Mouse (Mus musculus): ENCODE results near the gene Rcc1l.

Rcc1l gene

DNA sequence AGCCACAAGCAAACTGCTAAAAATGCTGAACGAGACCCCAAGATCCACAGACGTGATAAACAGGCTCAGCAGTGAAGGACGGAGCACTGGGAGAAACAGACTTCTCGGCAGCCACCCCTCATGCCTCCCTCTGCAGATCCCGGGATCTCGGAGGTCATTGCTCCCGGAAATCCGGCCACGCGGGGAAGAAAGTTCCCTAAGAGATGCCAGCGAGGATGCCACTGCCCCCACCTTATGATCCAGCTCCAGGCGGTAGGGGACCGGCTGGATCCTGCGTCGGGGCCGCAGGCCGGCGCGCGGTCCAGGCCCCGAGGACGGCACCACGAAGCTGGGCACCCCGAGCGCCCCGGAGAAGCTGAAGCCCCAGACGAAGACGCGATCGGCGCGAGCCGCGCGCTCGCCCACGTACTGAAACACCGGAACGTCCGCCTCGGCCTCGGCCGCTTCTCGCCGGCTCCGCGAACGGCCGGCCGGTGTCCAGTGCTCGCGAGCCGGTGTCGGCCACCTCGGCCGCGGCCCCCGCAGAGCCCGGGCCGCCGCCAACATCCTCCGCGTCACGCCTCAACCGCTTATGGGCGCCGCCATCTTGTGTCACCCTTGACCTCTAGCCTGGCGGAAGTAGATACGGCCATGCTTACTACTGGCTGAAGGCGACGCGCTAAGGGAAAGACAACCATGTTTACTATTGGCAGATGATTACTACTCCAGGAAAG lies at the start of gene Rcc1l:
Rcc1l (minus strand) TSS at position 606 of the 713 bp plus-strand sequence.
- peak; percentile 96 for DNase-seq (ENCODE audit: low spot score)

DNA sequence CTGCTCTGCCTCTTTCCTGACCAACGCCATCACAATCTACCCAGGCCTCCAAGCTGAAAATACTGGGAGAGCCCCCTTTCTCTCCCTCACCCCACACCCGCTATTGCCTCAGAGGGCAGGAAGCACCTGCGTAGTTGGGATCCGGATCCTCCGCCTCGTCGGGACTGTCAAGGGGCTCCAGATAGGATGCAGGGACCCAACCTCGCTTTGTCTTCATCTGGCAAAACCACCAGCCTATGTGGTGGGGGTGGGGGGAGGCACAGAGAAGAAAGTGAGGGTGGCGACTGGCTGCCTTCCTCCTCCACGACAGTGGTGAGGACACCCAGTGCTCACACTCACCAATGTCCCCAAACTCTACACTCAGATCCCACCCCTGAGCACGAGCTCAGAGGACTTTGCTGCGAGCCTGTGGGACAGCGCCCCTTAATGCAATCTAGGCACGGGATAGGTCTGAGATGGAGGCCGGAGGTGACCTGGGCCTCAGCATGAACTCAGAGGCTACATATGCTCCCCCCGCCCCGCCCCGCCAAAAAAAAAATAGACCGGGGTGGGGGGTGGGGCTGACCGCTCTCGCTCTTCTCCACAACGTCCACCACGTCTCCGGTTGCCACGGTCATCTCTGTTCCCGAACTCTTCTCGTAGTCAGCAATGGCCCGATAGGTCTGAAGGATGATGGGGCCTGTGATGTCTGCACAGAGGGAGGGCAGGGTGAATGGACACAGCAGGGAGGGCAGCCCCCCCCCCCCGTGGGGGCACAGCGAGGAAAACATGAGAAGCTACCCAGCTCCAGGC lies 48.7 kb upstream of the Rcc1l start:
- DNase-seq (ENCODE audit: low spot score): no peak

DNA sequence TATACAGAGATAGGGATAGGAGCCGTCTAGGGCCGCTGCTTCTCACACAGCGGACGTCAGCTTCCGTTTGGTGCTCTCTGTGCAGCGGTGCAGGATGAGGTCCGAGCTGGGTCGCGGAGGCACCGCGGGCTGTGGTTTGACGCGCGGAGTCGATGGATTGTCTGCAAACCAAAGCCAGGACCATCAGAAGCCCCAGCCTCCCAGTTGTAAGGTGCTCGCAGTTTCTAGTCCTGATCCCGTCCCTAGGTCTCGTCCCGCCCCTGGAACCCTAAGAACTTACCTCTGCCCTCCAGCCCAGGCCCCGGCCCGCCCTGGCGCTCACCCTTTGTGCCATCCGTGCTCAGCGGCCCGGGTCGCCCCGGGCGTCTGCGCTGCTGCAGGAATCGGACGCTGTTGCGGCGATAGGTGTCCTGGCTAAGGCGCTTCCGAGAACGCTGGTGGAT lies 45.2 kb upstream of the Rcc1l start:
- DNase-seq (ENCODE audit: low spot score): peak; percentile 51

DNA sequence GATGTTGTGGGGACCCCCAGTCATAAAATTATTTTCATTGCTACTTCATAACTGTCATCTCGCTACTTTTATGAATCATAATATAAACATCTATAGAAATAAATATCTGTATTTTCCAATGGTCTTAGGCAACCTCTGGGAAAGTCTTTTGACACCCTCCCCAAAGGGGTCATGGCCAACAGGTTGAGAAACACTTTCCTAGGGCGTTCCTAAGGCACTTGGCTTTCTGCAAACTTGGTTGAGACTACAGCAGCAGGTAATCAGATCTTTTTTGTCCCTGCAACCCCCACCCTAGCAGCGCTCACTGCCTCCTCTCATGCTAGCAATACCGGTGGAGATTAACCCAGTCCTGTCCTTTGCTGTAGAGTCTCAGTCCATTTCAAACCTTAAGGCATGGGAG lies 44.7 kb upstream of the Rcc1l start:
- no peak for DNase-seq (ENCODE audit: low spot score)

DNA sequence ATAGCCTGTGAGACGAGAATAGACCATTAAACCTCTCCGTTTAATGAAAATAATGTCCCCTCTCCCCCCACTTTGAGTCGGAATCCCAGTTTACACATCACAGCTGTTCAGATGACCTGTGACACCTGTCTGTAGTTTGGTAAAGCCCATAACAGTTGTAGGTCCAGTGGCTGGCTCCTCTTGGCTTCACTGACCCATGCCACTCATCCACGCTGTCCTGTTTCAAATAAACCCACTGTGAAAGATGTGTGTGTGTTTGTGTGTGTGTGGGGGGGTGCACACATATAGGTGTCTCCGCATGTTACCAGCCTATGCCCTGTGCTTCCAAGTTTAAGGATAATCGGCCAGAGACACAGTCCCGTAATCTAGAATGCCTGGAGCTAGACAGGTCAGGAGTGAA lies 41.3 kb upstream of the Rcc1l start:
- no peak for DNase-seq (ENCODE audit: low spot score)

DNA sequence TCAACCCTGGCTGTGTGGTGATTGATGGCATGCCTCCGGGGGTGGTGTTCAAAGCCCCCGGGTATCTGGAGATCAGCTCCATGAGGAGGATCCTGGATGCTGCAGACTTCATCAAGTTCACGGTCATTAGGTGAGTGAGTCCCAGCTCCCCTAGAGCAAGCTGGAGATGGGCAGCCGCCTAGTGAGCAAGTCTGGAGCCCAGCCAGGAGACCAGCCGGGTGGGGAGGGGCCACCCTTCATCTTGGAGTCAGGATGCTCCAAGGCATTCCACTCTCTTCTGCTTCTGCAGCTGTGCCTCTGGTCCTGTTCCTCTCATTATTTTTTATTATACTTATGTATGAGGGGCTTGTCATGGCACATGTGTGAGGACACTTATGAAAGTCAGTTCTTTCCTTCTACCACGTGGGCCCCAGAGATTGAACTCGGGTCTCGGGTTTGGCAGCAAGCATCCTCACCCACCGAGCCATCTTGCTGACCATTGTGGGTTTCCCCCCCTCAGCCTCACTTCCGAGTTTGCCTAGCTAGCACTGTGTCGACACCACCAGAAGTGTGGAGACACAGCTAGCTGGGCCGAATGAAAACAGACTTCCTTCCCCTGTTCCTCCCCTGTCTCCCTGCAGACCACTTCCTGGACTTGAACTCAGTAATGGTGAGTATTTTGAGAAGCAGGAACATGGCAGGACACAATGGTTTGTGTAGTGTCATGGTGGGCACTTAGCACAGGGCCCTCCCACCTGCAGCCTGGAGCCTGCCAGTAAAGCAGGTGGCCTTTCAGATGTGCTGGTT lies 37.6 kb upstream of the Rcc1l start:
- no peak for DNase-seq (ENCODE audit: low spot score)

DNA sequence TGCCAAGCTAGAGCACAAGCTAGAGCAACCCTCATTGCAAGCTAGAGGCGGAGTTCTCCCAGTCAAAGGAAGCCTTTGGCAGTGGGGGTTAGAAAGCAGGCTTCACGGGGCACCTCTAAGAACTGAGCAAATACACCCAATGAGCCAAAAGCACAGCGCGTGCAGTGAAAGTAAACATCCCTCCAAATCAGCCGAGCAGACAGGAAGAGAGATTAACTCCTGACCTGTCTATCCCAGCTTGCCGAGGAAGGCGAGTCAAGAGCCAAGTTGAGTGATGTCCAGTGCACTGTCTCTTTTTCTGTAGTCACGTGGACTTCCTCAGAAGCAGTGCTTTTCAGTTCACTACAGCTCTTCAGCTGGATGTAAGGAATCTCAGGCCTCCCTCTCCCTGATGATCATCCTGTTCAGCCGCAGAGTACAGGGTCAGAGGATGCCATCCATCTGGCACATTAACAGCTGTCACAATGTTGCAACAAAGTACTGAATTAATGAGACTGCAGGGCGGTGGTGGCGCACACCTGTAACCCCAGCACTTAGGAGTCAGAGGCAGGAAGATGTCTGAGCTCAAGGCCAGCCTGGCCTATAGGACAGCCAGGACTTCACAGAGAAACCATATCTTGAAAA lies 33.5 kb upstream of the Rcc1l start:
- peak; percentile 41 for DNase-seq (ENCODE audit: low spot score)

DNA sequence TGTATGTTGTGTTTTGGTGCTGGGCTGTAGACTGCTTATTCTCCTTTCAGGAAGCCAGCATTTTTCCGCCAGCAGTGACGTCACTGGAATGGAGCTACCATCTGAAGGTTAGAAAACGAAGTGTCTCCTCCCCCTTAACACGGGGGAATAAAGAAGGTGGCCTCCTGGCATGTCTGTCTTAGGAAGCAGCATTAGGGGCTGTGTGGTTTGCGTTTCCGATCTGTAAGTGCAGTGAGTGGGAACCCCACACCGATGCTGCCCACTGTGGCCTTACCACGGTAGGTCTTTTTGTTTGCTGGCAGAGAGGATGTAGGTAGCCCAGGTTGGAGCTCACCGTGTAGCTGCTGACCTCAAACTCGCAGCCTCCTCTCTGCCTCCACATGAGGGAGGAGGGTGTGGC lies 30.1 kb upstream of the Rcc1l start:
- no peak for DNase-seq (ENCODE audit: low spot score)

DNA sequence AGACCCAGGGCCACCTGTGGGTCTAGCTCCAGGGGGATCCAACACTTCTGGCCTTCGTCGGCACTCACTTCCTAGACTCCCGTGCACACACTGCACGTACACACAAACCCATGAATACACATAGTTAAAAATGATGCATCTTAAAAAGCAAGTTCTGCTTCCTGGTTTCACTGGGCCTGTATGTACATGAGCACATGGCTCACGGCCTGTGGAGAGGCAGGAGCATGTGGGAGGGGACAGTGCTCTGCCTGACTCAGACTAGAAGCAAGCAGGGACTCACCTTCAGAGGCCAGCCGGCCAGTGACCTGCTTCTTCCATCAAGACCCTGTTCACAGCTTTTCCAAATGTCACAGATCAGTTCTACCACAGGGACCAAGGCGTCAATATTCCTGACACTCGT lies 17.1 kb upstream of the Rcc1l start:
- DNase-seq (ENCODE audit: low spot score): no peak

DNA sequence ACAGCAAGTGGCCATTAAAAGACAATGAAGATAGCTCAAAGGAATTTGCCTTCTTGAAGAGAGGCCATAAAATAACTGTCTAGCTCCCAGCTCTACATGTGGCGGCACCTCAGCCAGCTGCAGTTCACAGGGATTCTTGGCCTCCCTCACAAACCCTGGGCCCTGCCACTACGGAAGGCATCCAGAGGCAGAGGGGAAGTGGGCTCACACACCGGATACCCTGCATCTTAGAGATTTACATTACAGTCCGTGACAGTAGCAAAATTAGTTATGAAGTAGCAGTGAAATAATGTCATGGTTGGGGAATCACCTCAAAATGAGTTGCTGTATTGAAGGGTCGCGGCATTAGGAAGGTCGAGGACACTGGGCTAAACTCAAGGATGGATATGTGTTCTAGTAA lies 12.0 kb upstream of the Rcc1l start:
- DNase-seq (ENCODE audit: low spot score): no peak

DNA sequence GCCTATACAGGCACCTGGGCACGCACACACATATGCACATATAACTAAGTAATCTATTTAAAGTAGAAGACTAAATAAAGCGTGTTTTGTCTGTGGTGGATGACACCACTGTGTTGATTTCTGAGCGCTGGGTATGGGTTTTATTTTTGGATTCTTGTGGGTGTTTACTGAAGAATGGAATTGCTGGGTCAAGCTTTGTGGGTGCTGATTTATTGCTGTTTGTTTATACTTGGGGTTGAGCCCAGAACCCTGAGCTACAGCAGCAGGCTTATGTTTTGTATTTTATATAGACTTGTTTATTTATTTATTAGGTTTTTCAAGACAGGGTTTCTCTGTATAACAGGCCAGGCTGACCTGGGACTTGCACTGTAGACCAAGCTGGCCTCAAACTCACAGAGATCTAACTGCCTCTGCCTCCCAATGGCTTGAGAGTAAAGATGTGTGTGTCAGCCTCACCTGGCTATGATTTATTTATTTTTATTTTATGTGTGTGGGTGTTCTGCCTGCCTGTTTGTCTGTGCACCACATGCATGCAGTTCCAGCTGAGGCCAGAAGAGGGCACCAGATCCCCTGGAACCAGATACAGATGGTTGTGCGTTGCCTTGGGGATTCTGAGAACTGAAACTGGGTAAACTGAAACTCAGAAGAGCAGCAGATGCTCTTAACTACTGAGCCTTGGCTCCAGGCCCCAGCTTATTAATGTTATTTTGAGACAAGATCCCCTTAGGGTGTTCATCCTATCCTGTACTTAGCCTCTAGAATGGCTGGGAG lies 10.6 kb upstream of the Rcc1l start:
- DNase-seq (ENCODE audit: low spot score): peak; percentile 71

DNA sequence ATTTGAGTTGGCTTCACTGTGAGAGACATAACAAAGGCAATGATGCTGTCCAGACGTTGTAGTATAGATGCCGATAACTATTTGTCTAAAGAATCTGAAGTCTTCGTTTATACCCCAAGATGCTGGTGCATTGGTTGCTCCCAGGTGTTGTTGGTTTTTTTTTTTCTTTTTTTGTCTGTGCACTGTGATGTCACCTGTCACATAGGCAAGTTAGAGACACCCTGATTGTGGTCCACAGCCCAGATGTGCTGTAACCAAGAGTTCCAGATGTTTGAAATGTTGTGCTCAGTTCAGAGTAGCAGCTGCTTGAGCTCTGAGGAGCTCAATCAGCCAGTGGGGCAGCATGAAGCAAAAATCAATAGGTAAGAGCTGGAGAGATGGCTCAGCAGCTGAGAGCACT lies 9.5 kb upstream of the Rcc1l start:
- DNase-seq (ENCODE audit: low spot score): no peak

DNA sequence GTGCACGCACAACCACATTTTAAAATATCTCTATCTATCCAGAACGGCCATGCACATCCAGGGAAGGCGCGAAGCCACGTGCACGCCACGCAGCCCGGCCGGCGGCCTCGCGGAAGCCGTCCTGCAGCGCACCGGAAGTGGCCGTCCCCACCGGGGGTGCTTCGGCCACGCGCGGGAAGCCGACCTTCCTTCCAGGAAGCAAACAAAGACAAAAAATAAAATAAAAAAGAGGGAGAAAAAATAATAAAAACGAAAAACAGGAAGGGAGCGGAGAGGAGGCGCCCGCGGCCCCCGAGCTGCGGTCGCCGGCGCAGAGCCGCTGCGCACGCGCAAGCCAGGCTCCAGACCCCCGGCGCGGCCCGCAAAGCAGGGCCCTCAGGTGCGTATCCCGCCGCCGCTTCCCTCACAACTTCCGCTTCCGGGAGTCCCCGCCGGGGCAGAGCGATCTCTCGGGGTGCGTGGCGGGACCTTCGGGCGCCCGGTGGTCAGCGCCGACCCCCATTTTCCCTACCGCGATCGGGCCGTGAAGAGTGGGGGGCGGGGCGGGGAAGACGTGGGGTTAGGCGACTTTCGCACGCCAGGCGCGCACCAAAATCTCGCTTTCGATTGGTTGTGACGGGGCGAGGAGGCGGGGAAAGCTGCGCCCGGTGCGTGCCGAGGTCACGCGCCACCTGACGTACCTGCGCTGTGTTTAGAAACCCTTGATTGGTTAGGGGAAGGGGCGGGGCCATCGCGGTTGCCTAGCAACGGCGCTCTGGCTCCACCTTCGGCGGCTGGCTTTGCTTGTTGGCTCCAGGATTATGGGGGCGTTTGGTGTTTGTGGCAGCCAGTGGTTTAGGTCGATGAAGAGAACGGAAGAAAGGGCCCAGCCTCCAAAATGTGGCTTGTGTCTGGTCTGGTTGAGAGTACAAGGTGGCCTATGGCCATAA lies 7.6 kb upstream of the Rcc1l start, which contains the start of gene Gtf2ird2:
Gtf2ird2 (plus strand) TSS at position 140 of the 929 bp plus-strand sequence.
- DNase-seq (ENCODE audit: low spot score): peak; percentile 99

DNA sequence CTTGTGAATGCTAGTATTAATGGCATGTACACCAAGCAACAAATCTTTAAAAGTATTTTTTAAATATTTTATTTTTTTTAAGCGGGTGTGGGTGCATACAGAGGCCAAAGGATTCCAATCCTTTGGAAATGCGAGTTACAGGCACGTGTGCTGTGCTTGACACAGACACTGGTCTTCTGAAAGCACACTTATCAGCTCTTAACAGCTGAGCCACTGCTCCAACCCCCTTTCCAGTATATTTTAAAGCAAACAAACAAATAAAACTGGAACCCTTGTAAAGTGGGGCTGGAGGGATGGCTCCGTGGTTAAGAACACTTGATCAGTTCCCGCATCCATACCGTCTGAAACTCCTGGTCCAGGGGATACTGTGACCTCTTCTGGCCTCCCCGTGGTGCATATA lies 6.6 kb upstream of the Rcc1l start:
- DNase-seq (ENCODE audit: low spot score): no peak

DNA sequence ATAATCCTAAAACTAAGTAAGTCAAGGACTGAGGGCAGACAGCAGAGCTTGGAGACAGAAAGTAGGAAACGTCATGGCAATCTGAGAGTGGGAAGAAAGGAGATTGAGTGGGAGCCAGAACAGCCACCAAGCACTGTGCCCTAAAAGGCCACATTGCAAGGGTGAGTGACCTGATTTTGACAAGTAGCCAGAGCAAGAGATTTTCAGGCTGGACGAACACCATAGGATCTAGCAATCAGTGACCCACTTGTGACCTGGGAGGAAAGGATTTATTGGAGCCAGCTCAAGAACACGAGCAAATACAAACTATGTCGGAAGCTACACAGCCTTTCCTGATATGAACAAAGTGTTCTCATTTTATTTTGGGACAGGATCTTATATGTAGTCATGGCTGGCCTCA lies 6.2 kb upstream of the Rcc1l start:
- no peak for DNase-seq (ENCODE audit: low spot score)

DNA sequence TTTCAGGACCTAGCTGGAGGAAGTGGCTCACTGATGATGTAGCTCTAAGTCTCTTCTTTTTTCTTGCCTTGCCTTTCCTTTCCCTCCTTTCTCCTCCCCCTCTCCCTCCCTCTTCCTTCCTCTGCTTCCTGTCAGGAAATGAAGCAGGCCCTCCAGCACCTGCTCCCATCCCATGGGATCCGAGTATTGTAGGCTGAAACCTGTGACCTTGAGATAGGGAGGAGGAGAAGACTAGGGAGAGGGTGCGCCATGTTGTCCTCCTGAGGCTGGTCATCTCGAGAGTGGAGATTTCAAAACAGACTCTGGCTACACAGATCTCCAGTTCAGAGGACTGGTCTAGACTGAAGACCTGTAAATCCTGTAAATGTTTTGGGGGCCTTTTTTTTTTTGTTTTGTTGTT lies 5.6 kb upstream of the Rcc1l start:
- DNase-seq (ENCODE audit: low spot score): no peak

DNA sequence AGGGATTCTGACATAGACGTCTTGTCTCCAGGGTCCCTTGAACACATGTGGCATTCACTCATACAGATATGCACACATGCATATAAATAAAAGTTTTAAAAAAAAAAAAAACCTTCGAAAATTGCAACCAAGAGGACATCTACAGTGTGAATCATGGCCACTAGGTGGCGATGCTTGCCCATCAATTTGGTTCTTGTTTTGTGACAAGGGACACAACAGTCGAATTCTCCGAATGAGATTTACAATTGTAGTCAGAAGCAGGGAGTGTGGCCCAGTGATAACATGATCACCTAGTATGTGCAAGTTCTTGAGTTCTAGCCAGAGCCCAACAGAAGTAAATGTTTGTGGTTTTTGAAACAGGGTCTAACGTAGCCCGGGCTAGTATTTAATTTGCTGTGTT lies 3.3 kb upstream of the Rcc1l start:
- DNase-seq (ENCODE audit: low spot score): peak; percentile 95

DNA sequence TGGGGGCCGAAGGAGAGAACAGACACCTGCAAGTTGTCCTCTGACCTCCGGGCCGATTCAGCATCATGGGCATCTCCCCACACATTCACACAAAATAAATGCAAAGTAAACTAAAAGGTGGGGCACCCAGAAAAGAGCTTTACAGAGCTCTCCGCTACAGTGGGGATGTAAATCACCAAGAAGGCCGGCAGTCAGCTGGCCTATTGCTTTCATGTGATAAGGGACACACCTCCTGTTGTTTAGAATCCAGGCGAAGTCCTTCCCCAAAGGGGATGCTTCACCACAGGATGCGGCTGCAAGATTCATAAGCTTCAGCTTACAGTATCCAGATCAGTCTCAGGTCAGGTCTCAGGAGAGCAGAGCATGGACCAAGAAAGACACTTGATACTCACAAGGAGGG lies 2.0 kb upstream of the Rcc1l start:
- no peak for DNase-seq (ENCODE audit: low spot score)

DNA sequence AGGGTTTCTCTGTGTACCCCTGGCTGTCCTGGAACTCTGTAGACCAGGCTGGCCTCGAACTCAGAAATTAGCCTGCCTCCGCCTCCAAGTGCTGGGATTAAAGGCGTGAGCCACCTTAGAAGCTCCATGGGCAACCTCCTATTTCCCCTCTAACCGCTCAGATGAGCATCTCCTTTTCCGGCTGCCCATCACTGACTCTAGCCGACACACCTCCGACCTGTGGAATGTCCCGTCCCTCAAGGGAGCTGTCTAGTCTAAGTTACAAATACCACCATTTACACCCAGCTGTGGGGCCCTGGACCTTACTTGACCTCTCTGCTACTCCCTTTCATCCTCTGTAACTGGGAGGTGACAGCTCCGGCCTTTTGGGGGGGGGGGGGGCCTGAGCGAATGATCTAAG lies 878 bp downstream of the Rcc1l start:
- DNase-seq (ENCODE audit: low spot score): peak; percentile 65

DNA sequence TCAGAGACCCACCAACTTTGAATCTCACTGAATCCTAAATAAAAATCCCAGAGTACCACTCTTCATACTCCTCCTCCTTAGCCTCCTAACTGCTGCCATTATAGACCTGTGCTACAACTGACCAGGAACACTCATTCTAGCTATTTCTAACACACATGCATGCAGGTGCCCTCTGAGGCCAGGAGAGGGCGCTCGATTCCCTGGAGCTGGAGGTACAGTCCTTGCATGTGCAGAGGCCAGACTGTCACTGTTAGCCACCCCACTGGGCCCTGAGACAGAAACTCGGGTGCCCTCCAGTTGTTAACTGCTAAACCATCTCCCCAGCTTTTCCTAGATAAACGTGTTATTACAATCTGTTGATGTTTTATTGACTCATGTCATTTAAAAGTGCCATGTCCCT lies 3.4 kb downstream of the Rcc1l start:
- peak; percentile 76 for DNase-seq (ENCODE audit: low spot score)

Measured in embryo, embryonic 10 days (tissue).